Mouse (Mus musculus) yolk sac, embryonic 10.5 days (tissue): ENCODE data around the gene Pnpo.

Experiments used
- DNase-seq: peaks from one replicate; pipeline ENCODE4 v3.0.0-alpha.2; 2017; ENCODE audit warnings: low spot score

Gene Pnpo

DNA sequence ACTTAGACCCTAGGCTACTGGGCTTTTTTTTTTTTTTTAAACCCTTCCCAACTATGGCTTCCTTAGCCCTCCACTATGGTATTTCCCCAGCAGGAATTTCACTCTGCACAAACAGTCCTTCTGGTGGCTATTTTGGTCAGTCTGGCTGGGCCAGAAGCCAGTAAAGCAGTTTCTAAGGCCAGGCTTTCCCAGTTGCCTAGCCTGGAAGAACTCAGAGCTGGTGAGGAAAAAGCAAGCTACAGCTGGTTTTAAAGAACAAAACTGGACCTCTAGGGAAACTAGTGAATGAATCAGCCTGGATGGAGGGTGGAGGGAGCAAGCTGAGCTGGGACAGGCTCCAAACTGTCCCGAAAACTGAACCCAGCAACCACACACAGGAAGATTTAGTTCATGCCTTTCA, 26.0 kb upstream of the Pnpo start:
- peak; percentile 49 for DNase-seq

DNA sequence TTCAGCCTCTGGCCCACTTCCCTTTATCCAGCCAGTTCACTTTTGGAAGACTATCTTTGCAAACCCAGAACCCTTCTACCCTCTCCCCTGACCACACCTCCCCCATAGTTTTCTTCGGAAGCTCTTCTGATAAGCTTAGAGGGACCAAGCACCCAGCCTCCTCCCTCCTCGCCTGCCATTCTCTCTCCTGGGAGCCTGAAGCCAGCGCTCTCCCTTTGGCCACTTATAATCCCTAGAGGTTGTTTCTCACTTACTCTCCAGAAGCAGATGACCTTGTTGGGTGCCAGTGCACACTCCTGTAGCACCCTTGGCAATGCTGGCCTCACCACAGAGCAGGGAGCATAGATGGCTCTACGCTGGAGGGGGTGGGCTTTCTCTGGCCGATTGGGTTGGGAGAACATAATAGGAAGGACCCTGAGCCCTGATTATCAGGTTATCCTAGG, 25.5 kb upstream of the Pnpo start:
- peak; percentile 57 for DNase-seq

DNA sequence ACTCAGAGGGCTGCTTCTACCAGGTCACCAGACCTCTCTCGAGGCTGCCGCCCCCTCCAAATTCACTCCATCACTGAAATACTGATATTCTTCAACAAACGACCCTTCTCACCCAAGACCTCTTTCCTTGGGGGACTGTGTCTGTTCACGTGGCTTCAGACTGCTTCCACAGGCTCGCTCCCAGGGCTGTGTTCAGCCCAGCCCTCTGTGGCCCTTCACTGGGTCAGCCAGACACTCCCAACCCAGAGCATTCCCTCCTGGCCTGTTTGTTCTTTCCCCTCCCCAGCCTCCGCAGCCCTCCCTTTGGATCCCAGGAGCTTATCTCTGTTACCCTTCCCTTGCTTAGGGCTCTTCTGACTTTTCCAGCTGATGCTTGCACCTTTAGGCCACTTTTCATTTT, 24.7 kb upstream of the Pnpo start:
- peak; percentile 59 for DNase-seq

DNA sequence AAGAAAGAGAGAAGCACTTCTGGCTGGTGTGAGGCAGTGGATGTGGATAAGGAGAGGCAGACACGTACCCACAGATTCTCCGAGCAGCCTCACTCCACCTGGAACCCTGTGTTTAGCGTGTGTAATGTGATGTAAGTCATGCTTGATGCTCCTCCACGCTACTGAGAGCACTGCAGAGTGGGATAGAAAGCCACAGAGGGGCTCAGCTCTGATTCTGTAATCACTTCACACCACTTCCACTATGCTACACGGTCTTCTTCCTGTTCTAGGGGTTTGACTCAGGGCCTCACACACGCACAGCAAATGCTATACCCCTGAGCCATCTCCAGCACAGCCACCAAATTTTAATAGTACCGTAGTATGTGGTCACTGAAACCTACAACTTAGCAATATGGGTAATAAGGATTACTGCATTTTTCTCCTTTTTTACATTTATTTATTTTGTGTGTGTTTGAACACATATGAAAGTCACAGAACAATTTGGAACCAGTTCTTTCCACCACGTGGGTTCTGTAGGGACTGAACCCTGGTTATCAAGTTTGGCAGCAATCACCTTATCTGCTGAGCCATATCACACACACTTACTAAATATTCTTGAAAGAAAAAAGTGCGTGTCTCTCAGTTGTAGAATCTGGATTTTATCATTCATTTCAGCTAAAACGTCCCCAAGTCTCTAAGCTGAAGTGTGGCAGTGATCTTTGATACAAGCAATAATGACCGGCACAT, 23.9 kb upstream of the Pnpo start:
- no peak for DNase-seq

DNA sequence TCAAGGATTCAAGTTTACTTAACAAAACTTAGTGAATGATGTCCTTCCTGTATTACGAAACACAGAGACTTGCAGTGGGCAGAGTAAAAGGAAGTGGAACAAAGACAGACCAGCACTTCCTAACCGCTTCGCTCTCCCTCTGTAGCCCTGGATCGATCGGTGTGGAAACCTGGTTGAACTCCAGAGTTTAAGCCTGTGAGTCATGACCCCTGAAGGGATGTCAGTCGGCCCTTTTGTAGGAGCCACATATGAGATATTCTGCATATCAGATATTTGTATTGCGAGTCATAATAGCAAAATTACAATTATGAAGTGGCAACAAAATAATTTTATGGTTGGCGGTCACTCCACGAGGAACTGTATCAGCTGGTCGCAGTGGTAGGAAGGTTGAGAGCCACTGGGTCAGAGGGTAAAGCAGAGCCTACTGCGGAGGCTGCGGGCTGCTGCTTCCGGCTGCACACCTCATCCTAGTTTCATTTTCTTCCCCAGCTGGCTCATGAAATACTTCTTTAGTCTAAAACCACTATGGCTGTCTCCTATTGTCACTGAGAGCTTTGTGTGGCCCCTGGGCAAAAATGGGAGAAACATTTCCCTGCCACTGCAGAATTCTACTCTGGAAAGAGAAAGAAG, 23.2 kb upstream of the Pnpo start:
- DNase-seq: peak; percentile 50

DNA sequence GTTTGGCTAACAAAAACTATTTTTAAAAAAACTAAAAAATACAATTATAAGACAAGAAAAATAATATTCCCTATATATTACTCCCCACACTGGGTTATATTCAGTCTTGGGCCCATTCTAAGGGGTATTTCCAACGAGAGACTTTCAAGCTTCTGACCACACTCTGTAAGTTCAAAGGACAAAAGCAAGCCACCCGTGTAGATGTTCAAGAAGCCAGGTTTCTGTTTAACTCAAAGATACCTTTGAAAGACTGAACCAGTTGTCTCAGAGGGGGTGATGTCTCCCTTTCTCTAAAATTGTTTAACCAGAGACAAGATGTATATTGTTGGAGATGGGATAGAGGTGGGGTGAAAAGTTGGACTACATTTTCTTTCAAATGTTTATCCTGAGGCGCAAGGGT, 22.4 kb upstream of the Pnpo start:
- peak; percentile 35 for DNase-seq

DNA sequence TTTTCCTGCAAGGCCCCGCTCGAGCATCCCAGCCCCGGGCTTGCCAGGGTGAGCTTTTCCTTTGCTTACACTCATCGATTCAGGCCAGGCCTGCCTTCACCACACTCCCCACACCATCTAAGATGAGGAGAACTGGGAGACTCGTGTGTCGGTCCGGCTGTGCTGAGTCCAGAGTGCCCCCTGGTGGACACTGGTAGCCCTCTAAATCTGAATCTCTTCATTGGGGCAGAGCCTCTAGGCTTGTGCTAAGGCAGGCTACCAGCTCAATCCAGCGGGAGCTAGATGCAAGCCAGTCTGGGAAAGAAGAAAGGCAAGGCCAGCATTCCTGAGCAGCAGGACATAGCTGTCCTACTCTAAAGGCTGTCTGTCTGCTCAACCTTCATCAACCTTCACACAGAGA, 19.8 kb upstream of the Pnpo start:
- DNase-seq: peak; percentile 81

DNA sequence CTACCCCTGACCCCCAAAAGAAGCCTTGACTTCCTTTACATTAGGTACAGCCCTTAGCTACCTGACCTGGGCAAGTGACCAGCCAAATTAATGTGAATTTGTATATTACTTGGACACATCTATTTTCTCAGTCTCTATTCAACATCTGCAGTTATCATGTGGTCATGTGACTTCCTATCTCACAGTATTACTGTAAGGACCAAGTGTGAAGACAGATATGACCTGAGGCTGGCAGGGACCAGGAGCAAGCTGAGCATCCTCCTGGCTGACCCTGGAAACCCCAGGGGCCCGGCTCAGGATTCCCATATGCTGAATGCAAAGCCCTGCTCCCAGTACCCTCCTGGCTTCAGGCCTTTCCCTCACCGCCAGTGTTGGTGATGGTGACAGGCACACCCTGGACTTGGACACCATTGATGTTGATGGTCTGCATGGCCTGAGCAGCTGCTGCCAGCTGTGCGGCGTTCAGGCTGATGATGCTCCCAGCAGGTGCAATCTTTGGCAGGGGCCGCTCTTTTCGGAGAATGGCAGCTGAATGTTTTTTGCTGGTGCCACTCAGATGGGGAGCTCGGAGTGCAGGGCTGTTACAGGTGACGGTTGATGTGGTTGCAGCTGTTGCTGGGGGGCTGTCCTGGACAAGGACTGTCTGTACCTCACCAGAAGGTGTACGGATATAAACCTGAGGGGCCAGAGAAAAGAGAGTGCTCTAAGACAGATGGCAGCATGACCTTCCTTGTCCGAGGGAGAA, 13.4 kb upstream of the Pnpo start:
- DNase-seq: no peak

DNA sequence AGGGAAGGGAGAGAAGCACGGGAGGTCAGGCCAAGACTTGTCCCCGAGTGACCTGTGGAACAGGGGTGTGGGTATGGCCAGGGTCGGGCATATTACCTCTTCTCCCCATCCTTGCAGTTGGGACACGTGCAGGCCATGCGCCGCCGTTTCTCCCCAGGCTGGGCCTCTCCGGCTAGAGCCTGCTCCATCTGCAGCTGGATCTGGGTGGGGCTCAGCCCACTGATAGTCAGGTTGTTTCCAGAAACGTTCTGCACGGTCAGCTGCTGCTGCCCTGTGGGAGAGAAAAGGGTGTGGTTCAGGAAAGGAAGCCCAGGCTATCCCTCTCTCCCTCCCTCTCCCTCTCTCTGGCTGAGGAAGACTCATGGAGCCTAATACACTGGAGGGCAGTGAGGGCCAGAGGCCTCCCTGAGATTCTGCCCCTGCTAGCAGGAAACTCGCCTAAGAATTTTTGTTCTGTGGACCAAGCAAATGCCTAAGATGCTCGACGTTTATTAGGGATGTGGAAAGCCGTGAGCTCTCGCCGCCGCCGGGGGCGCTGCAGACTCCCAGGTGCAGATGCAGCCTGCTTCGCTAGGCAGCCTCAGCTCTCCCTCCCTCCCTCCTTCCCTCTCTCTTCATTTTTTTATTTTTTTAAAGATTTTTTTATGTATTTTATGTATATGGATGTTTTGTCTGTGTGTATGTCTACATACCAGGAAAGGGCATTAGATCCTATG, 12.4 kb upstream of the Pnpo start:
- DNase-seq: no peak

DNA sequence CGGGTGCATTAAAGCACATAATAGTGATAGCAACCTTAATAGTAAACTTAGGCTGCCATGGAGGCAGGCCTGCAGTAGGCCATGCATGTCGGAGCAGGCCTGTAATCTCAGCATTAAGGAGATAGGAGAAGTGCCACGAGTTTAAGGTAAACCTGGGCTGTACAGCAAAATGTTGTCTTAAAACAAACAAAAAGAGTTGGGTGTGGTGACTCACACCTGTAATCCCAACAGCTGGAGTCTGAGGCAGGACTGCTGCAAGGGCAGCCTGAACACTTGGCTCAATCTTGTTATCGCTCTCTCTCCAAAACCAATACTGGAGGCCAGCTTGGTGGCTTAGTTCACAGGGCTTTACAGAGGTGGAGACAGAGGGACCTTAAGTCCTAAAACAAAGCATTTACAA, 11.3 kb upstream of the Pnpo start:
- no peak for DNase-seq

DNA sequence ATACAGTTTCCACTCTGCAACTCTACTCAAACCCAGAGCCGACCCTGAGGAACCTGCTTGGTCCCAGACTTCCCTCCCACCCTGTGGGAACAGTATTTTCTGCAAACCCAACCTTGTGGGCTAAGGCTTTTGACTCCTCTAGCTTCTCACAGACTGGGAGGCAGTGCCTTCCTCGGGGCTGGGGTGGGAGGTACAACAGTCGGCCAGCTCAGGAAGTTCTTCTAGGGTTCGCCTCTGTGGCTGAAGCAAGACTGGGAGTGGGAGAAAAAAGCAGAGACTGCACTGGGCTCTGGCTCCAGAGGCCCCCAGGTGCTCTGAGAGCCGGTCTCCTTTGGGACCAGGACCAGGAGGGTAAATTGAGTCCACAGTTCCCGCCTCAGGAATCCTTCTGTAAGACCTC, 9.1 kb upstream of the Pnpo start:
- no peak for DNase-seq

DNA sequence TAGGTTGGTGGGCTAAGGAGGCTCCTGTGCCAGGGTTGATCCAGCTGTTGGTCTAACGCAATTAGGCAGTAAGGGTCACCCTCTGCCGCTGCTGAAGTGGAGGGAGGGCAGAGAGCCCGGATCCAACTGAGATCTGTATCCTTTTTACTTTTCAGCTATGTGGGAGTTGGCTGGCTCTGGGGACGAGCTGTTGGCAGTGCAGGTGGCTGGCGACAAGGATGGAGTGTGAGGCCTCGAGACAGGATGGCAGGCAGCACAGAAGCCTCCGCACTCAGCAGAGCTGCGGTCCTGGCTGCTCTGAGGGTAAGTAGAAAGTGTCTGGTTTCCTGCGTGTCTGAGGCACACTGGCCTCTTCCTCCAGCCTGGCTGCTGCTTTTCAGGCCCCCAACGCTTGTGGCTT, 8.6 kb upstream of the Pnpo start:
- no peak for DNase-seq

DNA sequence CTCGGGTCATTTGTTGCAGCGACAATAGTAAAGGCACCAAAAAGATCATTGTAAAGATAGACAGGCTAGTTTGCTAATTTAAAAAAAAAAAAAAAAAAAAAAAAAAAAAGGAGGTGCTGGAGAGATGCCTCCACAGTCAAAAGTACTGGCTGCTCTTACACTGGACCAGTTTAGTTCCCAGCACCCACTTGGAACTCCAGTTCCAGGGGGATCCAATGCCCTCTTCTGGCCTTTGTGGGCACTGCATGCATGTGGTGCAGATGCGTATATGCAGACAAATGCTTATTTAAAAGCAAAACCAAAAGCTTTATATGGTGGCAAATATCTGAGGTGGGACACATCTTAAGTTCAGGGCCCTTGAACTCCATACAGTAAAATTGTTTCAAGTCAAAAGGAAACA, 7.0 kb upstream of the Pnpo start:
- DNase-seq: no peak

DNA sequence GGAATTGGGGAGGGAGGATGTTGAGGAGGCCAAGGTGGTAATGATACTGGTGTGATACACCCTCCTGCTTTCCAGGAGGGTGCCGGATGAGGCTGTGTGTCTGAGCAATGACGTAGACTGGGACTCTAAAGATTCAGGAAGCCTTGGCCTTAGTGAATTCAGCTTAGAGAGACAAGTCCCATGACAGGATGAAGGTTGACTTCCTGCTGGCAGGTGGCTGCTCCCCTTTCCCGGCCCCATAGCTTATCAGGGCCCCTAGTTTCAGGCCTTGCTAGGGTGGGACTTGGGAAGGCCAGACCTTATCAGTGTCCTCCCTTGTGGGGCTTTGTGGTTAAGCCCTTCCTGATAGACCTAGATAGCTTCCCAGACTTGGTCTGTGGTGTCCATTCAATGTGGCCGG, 4.1 kb upstream of the Pnpo start:
- DNase-seq: peak; percentile 52

DNA sequence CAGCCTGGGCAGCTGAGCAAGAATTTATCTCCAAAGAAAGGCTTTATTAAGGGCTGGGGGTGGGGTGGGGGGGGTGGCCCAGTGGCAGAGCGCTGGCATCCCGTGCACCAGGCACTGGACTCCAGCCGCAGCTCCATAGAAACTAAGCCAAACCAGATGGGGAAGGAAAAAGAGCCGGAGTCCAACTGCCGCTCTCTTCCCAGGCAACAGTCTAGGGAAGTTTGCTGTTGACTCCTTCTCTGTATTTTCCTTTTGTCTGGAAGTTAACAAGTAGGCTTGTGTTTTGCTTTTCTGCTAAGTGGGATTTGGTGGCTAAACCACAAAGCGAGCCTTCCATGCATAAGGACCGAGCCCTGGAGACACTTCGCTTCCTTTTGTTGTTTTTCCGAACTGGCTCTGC, 2.7 kb upstream of the Pnpo start:
- DNase-seq: no peak

DNA sequence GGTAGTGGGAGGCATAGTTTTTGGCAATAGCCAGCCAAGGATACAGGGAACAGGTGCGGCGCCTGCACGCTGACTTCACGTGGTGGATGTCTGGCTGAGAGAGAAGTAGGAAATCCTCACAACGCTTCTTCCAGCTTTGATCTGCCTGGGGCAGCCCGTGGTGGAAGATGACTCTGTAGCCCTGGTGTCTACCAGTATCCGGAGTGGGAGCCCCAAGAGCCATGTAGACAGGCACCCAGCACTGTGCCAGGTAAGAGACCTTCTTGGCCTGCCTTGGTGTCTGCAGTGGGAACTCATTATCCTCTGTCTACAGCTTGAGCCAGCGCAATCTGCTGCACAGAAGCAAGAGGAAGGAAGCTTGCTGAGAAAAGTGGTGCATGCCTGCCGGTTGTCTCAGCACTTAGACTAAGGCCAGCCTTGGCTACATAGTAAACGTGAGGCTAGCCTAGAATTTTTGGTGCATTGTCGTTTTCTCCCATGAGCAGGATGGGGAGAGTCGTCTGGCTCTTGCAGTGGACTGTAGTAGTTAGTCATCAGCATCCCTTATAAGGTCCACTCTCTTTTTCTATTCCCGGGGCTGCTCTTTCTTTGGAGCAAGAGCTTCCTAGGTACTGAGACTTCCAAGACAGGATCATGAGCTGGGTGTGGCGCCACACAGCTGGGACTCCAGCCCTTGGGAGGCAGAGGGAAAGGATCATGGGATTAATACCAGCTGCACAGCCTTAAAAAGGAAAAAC, 1.2 kb upstream of the Pnpo start:
- DNase-seq: no peak

DNA sequence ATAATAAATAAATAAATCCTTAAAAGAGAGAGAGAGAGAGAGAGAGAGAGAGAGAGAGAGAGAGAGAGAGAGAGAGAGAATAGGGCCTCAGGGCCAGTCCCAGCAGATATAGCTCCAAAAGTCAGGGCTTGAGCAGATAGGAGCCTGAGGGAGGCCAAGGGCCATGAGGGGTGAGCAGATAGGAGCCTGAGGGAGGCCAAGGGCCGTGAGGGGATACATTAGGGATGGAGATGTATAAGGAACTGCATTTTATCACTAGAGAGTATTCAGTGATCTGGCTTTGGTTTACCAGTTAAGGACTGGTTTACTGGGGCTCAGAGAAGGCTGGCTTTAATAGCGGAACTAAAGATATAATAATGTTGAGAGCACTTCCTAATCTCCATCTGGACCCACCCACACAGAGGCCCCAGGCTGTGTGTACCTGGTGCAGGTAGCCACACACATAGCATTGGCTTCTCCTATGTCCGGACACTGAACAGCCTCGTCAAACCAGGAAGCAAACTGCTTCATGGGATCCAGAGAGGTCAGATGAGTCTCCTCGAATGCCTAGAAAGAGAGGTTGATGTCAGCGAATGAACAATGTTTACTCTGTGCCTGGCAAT, 1.7 kb downstream of the Pnpo start:
- DNase-seq: no peak

DNA sequence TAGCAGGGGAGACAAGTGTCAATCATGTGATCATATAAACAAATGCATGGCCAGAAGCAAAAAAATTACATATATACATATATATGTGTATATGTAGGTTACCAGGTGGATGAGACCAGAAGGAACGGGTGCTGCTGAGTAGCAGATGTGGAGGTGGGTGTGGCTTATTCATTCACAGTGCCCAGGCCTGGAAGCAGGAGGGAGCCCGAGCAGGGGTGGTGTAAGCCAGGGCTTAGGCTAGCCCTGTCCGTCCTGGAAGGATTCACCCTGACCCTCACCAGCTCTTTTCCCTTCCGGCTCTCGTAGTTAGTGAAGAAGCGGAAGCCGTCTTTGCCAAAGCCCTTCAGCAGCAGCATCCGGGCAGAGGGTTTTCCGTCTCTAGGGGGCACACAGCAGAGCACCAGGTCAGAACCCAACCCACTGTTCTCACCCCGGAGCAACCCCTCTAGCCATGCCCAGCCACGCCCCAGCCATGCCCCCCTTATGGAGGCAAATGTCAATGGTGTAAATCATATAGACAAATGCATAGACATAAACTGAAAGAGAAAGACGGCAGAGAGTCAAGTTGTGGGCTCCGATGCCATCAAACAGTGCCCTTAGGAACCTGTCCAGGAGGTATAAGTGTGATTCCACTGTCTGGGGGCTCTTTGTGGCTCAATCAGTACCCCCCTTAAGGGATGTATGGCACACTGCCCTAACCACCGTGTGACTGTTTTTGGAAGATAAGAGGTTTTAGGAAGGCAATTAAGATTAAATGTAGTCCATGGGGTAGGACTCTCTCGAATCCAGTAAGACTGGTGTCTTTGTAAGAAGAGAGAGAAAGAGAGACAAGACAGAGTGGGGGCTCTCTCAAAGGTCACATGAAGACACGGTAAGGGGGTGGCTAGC, 3.0 kb downstream of the Pnpo start:
- DNase-seq: no peak

DNA sequence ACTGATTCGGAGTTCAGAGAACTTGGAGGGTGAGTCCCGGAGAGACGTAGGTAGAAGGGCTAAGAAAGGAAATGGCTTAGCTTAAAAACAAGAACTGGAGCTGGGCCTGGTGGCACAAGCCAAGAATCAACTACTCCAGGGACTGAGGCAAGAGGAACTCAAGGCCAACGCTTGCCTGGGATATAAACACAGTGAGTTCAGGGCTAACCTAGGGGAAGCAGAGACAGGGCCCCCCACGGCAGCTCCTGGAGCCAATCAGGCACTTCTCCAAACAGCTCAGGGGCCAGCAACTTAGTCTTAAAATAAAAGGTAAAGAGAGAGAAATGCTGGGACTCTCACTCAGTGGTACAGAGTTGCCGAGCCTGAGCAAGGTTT, 5.4 kb downstream of the Pnpo start:
- DNase-seq: no peak
